Mouse (Mus musculus) sigmoid colon, adult 10 weeks (tissue): ENCODE measurements around the gene Tmem45b. TPM values are rescaled to one million over a fixed set of nuclear protein-coding genes. Genes with fewer than 3 reads are reported as not detected.

ENCODE experiments used
- polyA plus RNA-seq: library from polyadenylated mRNA; stranded (reverse); fragments of 350-450 nt; fragmentation: Illumina TruSeq; extraction: RNeasy Lipid Tissue Mini Kit (QIAGEN cat#74804); gene quantifications from one replicate; pipeline ENCODE4 v1.2.3, GENCODE M21; 2014; ENCODE audit warnings: low read depth, low replicate concordance

Gene Tmem45b
- polyA plus RNA-seq, result 357 TPM

GRCm38 (mm10) chr9:31463692-31464474 lies at the start of gene Tmem45b:
Gene Tmem45b, minus strand, starts transcription at chr9:31464462.

GRCm38 (mm10) chr9:31385947-31386354 lies 78.3 kb downstream of the Tmem45b start, which contains the start of gene Nfrkb:
Gene Nfrkb, plus strand, starts transcription at chr9:31386192.

Other genes starting within 250 kb of the Tmem45b start
- 19.1 TPM for gene Prdm10, start 183.9 kb downstream of the Tmem45b start, polyA plus RNA-seq
- gene Nfrkb, start 78.3 kb downstream of the Tmem45b start, polyA plus RNA-seq, result 7.8 TPM